Mouse (Mus musculus): Measurements from ENCODE around the gene Vdr. TPM values are rescaled to one million over a fixed set of nuclear protein-coding genes. Genes with fewer than 3 reads are reported as not detected.

Gene Vdr
- total RNA-seq (2015; ENCODE audit: low replicate concordance) = 0.84 TPM in 1 of 2 replicates, not detected in the other
- not detected in 2 replicates for total RNA-seq (2017; ENCODE audit: low replicate concordance)

DNA sequence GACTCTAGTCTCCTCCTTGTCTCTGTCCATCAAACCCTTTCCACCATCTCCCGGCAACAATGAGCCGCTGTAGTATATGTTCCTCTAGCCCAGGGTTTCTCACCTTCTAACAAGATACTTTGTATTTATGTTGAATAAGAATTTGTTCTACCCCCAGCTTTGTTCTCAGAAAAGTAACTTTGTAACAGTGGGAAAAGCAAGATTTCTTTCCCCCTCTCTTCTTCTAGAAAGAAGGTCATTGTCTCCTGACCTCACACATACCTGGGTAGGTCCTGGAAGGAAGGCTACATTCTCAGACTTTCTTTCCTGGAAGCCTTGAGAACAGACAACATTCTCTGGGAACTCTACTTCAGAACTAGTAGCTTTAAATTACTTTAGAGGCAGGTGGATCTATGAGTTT is at the start of gene Vdr:
Gene Vdr, minus strand, starts transcription at position 101 of the 400 bp plus-strand sequence.
- ATAC-seq (replicated peaks; ENCODE audit: low FRiP score, poor library complexity, severe bottlenecking) = no peak

DNA sequence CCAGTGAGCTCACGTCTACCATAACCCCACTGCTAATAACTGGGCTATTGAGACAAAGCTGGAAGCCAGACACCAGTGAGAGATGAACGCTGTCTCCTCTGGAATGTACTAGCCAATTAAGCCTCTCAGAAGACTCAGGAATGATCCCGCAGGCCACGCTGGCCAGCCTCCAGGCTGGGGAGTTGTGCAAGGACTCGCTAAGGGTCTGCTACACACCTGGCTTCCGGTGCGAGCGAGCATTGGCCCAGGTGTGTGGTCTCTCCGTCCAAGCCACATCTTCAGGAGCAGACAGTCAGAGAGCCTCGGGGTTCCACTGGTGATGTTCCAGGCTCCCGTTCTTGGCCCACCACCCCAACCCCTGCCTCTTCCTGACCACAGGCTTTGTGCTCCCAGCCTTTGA is 46.0 kb upstream of the Vdr start:
- ATAC-seq (replicated peaks; ENCODE audit: low FRiP score, poor library complexity, severe bottlenecking) = no peak

DNA sequence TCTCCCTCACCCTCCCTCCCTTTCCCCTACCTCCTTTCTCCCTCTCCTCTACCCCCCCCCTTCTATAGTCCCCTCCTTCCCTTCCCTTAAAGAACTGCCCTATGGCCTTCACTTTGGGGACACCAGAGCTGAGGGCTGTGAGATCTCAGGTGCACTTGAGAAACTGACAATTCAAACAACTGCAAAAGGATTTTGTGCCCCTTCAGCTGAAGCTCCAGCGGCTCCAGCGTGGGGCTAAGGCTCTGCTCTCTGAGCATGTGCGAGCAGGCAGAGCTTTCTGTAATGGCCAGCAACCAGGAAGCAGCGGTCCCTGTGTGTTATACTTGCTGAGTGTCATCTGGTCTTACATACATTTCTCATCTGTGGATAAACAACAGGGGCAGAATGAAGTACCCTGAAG is 45.3 kb upstream of the Vdr start:
- no peak for ATAC-seq (replicated peaks; ENCODE audit: low FRiP score, poor library complexity, severe bottlenecking)

DNA sequence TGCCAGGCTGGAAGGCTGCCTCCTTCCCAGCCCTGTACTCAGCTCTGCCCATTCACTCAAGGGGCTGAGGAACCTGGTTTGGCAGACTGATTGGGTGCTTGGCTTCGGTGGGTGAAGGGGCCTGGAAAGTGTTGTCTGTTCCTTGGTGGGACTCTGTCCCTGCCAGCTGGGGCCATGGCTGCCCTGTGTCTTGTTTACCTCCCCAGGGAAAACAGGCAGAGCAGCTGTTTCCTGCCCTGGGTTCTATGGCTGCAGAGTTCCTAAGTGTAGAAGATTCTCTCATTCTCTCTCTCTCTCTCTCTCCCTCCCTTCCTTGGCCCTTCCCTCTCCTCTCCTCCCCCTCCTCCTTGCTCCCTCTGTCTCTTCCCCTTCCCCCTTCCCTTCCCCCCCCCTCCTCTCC is 44.9 kb upstream of the Vdr start:
- no peak for ATAC-seq (replicated peaks; ENCODE audit: low FRiP score, poor library complexity, severe bottlenecking)

DNA sequence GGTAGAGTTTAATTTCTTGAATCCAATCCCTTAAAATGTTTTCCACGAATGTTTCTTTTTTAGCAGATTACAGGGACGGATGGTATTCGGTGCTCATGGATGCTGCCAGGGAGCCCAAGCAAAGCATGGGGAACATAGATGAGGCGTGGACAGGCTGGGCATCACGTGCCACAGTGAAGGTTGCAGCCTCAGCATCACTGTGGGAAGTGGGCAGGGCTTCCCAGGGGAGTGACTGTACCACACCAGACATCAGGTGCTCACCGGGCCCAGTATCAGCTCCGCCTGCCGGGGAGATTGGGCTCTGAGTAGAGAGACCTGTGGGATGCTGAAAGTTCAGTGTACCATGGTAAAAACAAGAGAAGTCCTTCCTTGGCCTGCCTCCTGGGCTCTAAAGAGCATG is 44.2 kb upstream of the Vdr start:
- ATAC-seq (replicated peaks; ENCODE audit: low FRiP score, poor library complexity, severe bottlenecking) = no peak

DNA sequence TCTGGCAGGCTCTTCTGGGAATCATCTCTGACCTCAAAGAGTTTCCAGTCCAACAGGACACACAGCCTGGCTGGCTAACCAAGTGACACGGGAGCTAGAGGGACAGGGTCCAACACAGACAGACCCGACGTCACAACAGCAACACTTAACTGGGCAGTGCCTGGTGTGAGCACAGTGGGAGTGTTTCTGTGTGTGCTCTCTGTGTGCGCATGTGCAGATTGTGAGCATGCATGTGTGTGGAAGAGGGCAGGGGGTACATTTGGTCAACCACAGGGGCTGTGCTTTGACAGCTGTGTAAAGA is 42.4 kb upstream of the Vdr start:
- ATAC-seq (replicated peaks; ENCODE audit: low FRiP score, poor library complexity, severe bottlenecking) = no peak

DNA sequence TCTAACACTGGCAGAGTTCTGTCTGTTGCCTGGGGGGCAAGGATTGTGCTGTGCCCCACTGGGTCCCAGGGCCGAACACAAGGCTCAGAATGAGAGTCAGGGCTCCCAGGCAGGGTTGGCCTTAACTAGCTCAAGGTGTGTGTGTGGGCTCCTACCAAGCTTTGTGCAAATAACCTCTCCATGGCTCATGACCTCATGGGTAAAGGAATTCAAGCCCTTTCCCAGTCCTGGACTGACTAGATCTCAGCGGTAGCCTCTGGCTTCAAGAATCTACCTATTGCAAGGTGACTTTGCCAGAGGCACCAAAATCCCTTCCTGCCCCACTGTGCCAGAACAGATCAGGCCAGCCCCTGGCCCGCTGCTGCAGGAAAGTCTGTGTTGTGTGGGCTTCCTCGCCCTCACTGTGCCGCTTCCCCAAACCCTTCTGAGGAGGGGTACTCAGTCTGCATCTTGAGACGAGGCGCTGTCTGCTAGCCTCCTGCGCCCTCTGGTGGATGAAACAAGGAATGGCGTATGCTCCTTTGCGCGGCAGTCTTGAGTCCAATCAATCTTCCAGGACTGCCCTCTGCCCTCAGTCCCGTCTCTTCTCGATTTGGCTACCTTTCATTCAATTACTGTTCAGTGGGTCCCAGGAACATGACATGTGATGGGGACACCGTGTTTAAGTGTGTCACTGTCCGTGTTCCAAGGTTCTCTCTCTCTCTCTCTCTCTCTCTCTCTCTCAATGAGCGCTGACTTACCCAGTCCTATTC is 41.9 kb upstream of the Vdr start:
- peak; percentile 61; the same call in 1 of the 2 replicates for ATAC-seq (replicated peaks; ENCODE audit: low FRiP score, poor library complexity, severe bottlenecking)

DNA sequence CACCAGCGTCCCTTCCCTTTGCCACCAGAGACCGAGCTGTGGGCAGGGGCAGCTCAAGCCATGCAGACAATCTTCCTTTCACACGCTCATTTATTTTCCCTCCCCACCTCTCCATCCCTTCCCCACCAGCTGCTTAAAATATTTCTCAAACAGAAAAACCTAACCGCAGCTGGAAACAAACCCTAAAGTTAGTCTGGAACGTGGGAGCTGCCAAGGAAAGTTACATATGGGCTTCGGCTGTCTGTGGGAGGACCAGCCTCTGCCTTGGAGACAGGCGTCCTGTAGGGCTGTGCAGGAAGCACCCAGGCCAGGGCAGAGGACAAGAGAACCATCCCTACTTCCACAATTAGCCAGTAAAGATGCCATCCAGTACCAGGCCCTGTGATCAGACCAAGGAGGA is 39.8 kb upstream of the Vdr start:
- no peak for ATAC-seq (replicated peaks; ENCODE audit: low FRiP score, poor library complexity, severe bottlenecking)

DNA sequence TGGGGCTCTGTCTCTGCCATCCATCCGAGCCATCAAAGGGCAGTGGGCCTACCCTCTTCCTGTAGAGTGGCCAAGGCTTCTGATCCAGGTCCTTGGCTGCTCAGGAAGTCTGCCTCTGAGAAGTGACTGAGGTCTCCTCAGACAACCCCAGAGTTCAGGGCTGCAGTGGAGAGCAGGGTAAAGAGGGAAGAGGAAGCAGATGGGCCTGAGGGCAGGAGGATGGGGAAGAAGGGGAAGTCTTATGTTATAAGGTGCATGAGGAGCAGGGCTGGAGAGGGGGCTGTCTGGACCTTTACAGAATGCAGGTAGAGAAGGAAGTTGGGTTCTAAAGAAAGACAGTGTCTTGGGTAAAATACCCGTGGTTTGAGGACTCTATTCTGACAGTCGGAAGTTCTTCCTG is 39.3 kb upstream of the Vdr start:
- ATAC-seq (replicated peaks; ENCODE audit: low FRiP score, poor library complexity, severe bottlenecking) = no peak

DNA sequence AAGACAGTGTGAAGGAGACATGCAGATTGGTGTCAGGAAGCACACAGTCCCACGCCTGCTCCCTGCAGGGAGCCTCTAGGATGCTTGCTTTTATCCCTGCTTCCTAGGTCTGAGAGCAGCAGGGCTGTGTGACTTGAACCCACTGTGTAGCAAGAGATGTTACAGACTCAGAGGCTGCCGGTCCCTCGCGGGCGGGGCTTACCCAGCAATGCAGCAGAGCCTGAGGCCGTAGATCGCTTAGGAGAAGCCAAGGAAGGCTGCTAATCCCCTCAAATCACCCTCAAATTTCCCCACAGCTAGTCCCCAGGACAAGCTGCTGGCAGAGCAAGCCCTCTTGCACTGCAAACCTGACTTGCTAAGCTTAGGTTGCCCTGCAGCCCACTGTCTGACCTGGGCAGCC is 38.3 kb upstream of the Vdr start:
- no peak for ATAC-seq (replicated peaks; ENCODE audit: low FRiP score, poor library complexity, severe bottlenecking)

DNA sequence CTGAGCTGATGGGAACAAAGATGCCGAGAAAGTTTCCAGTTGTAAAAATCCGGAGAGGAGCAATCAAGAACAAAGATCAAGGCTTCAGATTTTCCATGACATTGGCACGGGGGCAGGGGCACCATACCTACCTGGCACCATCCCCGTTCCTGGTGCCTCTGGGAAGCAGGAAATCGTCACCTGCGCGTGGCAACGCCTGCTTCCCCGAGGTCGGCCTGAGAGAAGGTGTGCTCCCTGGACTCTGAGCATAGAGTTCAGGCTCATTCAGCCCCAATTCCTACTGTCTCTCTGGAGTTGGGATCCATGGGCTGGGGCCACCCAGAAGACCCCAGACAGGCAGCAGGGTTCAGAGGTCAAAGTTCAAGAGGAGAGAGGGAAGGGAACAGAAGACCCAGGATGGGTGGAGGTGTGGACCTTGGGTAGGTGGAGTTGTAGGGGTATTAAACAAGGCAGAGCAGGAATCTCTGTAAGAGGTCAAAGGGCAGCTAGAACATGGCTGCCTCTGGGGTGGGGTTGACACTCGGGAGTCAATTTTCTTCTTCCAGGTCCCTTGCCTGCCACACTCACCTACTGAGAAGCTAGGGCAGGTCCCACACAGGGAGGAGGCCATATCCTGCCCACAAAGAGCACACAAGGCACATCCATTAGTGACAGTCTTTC is 35.4 kb upstream of the Vdr start:
- ATAC-seq (replicated peaks; ENCODE audit: low FRiP score, poor library complexity, severe bottlenecking) = no peak

DNA sequence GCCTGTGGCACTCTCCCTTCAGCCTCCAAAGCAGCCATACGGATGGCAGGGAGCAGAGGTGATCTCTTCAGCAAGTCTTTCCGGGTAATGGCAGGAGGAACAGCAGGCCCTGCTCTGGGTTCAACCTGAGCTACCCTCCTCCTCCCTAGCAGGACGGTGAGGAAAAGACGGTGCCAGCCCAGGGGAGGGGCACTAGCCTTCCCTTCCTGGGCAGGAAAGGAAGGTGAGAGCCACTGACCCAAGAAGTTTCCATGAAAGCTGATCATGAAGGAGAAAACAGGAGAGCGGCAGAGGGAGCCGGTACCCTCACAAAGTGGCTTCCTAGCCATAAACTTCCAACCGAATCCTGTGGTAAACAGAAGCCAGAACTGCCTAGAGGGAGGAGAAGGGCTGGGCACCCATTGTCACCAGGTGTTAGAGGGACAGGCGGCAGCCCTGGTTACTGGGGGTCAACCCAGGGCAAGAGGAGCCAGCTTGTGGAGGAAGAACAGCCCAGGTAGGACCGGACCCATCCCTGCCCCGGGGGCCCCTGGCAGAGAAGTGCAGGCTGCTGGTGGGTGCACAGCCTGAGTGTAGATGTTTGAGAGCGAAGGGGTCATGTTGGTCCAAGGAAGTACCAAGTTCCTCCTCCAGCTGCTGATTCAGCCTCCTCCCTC is 34.6 kb upstream of the Vdr start:
- ATAC-seq (replicated peaks; ENCODE audit: low FRiP score, poor library complexity, severe bottlenecking) = no peak

DNA sequence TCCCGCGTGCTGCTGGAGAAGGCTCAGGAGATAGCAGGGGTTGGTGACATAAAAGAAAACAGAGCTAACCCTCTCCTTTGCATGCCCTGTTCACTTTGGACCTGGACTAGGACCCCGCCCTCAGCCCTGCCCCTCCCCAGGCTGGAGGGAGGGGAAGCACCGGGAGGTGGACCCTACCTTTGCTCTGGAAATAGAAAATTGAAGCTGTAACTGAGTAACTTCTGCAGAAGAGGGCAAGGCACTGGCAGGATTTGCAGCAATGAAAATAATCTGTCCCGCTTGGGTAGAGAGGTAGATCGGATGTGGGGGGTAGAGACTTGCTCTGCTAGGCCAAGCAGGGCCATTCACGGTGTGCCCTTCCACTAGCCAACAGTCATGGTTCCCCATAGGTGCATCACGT is 32.9 kb upstream of the Vdr start:
- no peak for ATAC-seq (replicated peaks; ENCODE audit: low FRiP score, poor library complexity, severe bottlenecking)

DNA sequence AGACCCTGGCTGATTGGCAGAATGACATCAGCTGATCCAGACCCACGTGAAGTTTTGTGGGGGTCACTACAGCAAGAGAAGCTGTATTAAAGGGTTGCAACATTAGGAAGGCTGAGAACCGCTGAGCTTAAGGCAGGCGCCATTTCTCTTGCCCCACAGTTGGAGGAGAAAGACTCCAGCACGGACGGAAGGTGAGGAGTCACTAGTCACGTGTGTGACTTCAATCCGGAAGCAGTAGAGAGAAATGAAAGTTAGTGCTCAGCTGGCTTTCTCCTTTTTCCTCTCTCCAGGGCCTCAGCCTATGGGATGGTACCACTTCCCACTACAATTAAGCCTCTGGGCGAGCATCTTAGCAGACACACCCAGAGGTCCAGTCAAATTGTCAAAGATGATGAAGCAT is 32.1 kb upstream of the Vdr start:
- no peak for ATAC-seq (replicated peaks; ENCODE audit: low FRiP score, poor library complexity, severe bottlenecking)

DNA sequence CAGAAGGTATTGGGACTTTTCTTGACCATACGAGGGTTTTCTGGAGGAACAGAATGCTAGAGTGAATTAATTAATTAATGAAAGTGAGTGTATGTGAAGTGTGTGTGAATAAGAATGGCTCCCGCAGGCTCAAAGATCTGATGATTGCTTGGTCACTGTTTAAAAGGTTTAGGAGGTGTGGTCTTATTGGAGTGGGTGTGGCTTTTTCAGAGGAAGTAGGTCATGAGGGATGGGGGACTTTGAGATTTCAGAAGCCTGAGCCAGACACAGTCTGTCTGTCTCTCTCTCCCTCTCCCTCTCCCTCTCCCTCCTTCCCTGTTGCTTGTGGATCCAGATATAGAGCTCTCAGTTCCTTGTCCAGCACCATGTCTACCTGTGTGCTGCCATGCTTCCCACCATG is 30.9 kb upstream of the Vdr start:
- no peak for ATAC-seq (replicated peaks; ENCODE audit: low FRiP score, poor library complexity, severe bottlenecking)

DNA sequence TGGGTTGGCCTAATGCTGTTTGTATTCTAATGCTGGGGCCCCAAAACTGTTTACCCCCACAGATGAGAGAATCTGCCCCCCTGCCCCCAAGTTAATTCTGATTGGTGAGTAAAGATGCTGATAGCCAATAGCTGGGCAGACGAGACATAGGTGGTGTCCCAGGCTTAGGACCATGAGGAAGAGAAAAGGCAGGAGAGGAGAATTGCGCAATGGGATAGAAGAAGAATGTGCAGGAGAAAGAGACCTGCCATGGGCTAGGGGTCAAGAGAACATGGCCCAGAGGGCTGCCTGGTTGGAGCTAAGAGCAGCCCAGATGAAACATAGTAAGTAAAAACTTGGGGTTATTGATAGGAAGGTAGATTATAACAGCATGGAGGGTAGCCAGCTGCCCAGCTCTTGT is 29.7 kb upstream of the Vdr start:
- ATAC-seq (replicated peaks; ENCODE audit: low FRiP score, poor library complexity, severe bottlenecking) = no peak

DNA sequence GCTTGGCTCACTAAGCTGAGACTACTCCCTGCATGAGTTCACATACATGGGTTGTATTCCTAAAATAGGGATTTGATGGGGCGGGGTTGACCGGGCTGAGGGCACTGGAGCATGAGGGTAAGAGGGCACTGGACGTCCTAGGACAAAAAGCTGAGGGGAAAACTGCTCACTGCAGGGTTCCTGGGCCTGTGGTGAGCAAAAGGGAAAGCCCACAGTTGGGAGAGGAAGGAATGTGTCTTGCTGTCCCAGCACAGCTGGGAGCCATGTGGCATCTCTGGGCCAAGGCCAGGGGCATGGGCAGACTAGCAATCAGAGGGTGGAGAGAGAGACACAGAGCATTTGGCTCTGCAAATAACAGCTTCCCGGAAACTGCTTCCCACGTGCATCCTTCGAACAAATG is 28.1 kb upstream of the Vdr start:
- no peak for ATAC-seq (replicated peaks; ENCODE audit: low FRiP score, poor library complexity, severe bottlenecking)

DNA sequence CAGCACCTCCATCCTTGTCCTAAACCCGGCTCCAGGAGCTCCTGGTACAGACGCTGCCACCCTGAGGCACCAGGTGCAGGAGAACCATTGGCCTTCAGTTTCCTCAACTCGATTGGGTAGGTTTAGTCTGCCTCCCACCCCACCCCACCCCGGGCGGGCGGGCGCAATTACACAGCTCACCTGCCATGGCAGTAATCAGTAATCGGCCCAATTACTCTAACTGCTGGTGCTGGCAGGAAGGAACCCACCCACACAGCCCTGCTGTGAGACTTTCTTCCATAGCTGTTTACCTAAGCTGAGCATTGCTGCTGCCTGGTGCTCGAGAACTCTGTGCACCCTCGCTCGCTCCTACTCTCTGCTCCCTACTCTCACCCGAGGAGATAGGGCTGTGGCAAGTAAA is 22.0 kb upstream of the Vdr start:
- ATAC-seq (replicated peaks; ENCODE audit: low FRiP score, poor library complexity, severe bottlenecking) = no peak

DNA sequence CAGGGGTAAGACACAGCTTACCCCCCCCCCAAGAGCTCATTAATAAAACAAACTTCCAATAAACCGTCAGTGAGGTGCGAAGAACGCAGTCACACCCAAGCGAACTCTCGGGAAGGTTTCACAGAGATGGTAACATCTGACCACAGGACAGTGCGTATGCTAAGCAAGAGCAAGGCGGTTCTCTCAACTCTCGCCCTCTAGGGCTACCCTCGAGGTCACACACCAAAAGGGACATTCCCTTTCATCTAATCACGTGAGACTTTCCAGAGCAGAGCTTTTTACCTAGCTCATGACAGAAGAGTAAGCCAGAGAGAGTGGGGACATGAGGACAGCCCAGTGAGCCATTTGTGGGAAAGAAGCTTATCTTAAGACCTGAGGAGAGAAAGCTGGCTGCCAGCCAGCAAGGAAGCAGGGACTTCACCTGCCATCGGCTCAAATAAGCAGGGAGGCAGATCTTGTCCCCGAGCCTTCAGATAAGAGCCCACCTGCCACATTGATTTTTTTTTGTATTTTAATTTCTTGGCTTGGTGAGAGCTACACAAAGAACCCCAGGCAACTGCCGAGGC is 18.9 kb upstream of the Vdr start:
- no peak for ATAC-seq (replicated peaks; ENCODE audit: low FRiP score, poor library complexity, severe bottlenecking)

DNA sequence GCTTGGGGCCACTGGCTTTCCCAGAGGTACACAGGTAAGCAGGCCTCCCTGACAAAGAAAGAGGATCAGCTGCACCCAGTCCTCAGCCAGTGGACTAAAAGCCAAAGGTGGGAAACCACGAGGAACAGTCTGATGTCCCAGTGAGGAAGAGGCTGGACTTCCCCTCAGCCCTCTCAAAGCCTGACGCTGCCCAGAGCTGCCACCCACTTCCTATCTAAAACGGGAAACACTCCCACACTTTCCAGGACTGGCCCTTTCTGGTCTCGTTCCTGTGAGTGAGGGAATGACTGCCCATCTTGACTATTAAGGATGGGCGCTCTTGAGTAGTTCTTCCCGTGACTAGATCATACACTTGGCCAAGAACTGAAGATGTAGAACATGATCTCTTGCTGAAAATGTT is 17.4 kb upstream of the Vdr start:
- no peak for ATAC-seq (replicated peaks; ENCODE audit: low FRiP score, poor library complexity, severe bottlenecking)

DNA sequence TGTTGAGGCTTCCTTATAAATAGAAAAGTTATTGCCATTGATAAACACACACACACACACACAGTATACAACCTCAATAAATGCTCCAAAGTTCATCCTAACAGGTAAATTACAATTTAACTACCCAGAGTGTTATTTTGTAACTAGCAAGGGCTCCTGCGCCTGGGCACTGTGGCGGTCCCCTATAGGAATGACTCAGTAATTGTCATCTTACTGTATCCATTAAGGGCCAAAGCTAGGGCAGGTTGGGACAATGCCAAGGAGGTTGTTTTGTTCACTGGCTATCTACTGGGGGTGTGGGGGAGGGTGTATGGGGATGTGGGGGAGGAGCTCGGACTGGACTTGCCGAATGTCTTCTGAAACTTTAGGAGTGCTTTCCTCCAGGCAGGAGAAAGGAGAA is 16.6 kb upstream of the Vdr start:
- no peak for ATAC-seq (replicated peaks; ENCODE audit: low FRiP score, poor library complexity, severe bottlenecking)
